Mouse (Mus musculus) myocyte (in vitro differentiated cells): ENCODE data around the gene Iglon5. TPM values are rescaled to one million over a fixed set of nuclear protein-coding genes. Genes with fewer than 3 reads are reported as not detected.

Source experiments
- H3K27me3 ChIP-seq: one replicate; pipeline ENCODE4 v1.6.1; 2011; ENCODE audit not compliant: control insufficient read depth, insufficient read depth, insufficient read length
- H3K36me3 ChIP-seq: one replicate; pipeline ENCODE4 v1.6.1; 2011; ENCODE audit not compliant: control insufficient read depth, insufficient read depth
- H3K4me2 ChIP-seq: one replicate; pipeline ENCODE4 v1.6.1; 2011; ENCODE audit warnings: low read depth, control low read depth
- H3K4me3 ChIP-seq: one replicate; pipeline ENCODE4 v1.5.1; 2011; ENCODE audit warnings: mild to moderate bottlenecking, control low read depth, moderate library complexity
- H3K79me2 ChIP-seq: one replicate; pipeline ENCODE4 v1.6.1; 2011; ENCODE audit not compliant: control insufficient read depth, insufficient read depth
- H3ac ChIP-seq: one replicate; pipeline ENCODE4 v1.6.1; 2011; ENCODE audit not compliant: control insufficient read depth, insufficient read length
- CEBPB ChIP-seq: IDR thresholded peaks from 2 replicates; pipeline ENCODE4 v1.6.1; 2011; ENCODE audit warnings: mild to moderate bottlenecking, moderate library complexity; ENCODE audit not compliant: poor library complexity, insufficient read depth, severe bottlenecking
- E2F4 ChIP-seq: IDR thresholded peaks from one replicate; pipeline ENCODE4 v1.6.1; 2011; ENCODE audit warnings: mild to moderate bottlenecking, control low read depth, moderate library complexity; ENCODE audit not compliant: insufficient read depth
- MAX ChIP-seq: IDR thresholded peaks from one replicate; pipeline ENCODE4 v1.6.1; 2011; ENCODE audit warnings: low read depth, mild to moderate bottlenecking, control low read depth
- MYOD1 ChIP-seq, 3 experiments: IDR thresholded peaks; one replicate each; pipeline ENCODE4 v1.6.1; 2011; ENCODE audit warnings: control low read depth in 2 of 3, low read depth in 2 of 3, mild to moderate bottlenecking in 2 of 3, moderate library complexity in 1 of 3; ENCODE audit not compliant: insufficient read length in 2 of 3, control insufficient read depth in 1 of 3
- MYOG ChIP-seq, 3 experiments: IDR thresholded peaks; one replicate each; pipeline ENCODE4 v1.6.1; 2011; ENCODE audit warnings: control low read depth in 2 of 3, low read depth in 2 of 3, mild to moderate bottlenecking in 2 of 3; ENCODE audit not compliant: insufficient read length in 2 of 3, control insufficient read depth in 1 of 3, insufficient read depth in 1 of 3
- POLR2A ChIP-seq: IDR thresholded peaks from one replicate; pipeline ENCODE4 v1.6.1; 2011; ENCODE audit warnings: low read depth, mild to moderate bottlenecking, control low read depth, moderate library complexity; ENCODE audit not compliant: insufficient read length
- POLR2AphosphoS2 ChIP-seq: IDR thresholded peaks from one replicate; pipeline ENCODE4 v1.6.1; 2011; ENCODE audit warnings: low read depth, control low read depth; ENCODE audit not compliant: insufficient read length
- REST ChIP-seq: IDR thresholded peaks from one replicate; pipeline ENCODE4 v1.6.1; 2011; ENCODE audit warnings: mild to moderate bottlenecking, control low read depth, moderate library complexity; ENCODE audit not compliant: insufficient read depth, insufficient read length
- SRF ChIP-seq: IDR thresholded peaks from one replicate; pipeline ENCODE4 v1.6.1; 2011; ENCODE audit warnings: low read depth; ENCODE audit not compliant: control insufficient read depth, insufficient read length
- TCF12 ChIP-seq: IDR thresholded peaks from one replicate; pipeline ENCODE4 v1.6.1; 2011; ENCODE audit warnings: mild to moderate bottlenecking, control low read depth; ENCODE audit not compliant: poor library complexity, insufficient read depth, severe bottlenecking
- TCF3 ChIP-seq: IDR thresholded peaks from one replicate; pipeline ENCODE4 v1.6.1; 2011; ENCODE audit warnings: low read depth, control low read depth; ENCODE audit not compliant: insufficient read length
- USF1 ChIP-seq: IDR thresholded peaks from one replicate; pipeline ENCODE4 v1.6.1; 2011; ENCODE audit warnings: low read depth, mild to moderate bottlenecking, control low read depth, moderate library complexity
- polyA plus RNA-seq: library from polyadenylated mRNA; unstranded; fragments of >200 nt; fragmentation: generic; extraction: Trizol; gene quantifications from one replicate; pipeline ENCODE4 v1.2.1, GENCODE M21; 2012; ENCODE audit warnings: missing spikeins

Gene Iglon5
- polyA plus RNA-seq, 1 experiment = 4.9 TPM

- Histone ChIP-seq H3ac (no peak within 1 kb of the TSS), H3K36me3 (no peaks in the 10 kb centered on the region), H3K79me2 (no peaks in the 10 kb centered on the region), H3K4me3 (no peak within 1 kb of the TSS), H3K4me2 (no peak within 1 kb of the TSS), H3K27me3 (no peaks in the 10 kb centered on the region)
- TF ChIP-seq TCF12 = no peak
- no peak for TF ChIP-seq MYOG (IDR thresholded peaks at IDR 0.05; ENCODE audit: control insufficient read depth in 1 of 3, insufficient read depth in 1 of 3, insufficient read length in 2 of 3, low read depth in 2 of 3)
- no peak for TF ChIP-seq CEBPB
- TF ChIP-seq POLR2A = no peak
- no peak for TF ChIP-seq E2F4
- no peak for TF ChIP-seq SRF
- TF ChIP-seq MYOD1 (IDR thresholded peaks at IDR 0.05; ENCODE audit: control insufficient read depth in 1 of 3, insufficient read length in 2 of 3, low read depth in 2 of 3) = no peak
- no peak for TF ChIP-seq TCF3
- no peak for TF ChIP-seq REST
Measured at GRCm38 (mm10) chr7:43462851-43463250, 27.0 kb downstream of the Iglon5 start, which contains the start of gene Vsig10l. Vsig10l (plus strand) TSS chr7:43463151.

- Histone ChIP-seq H3K36me3 (peaks cover 3% of the 10 kb centered on the region), H3K79me2 (no peaks in the 10 kb centered on the region), H3K27me3 (no peaks in the 10 kb centered on the region), H3K4me2 (no peak overlapping the region), H3K4me3 (no peak overlapping the region), H3ac (no peak overlapping the region)
- TF ChIP-seq TCF12 (no peak), POLR2A (no peak), SRF (no peak), CEBPB (no peak), MYOG (IDR thresholded peaks at IDR 0.05; ENCODE audit: control insufficient read depth in 1 of 3, insufficient read depth in 1 of 3, insufficient read length in 2 of 3, low read depth in 2 of 3) (no peak), REST (no peak)
Measured at GRCm38 (mm10) chr7:43454371-43454770, 35.5 kb downstream of the Iglon5 start.

- Histone ChIP-seq H3K36me3 (peaks cover 3% of the 10 kb centered on the region), H3K4me3 (no peak overlapping the region), H3K79me2 (no peaks in the 10 kb centered on the region), H3K4me2 (no peak overlapping the region), H3K27me3 (no peaks in the 10 kb centered on the region), H3ac (no peak overlapping the region)
- no peak for TF ChIP-seq CEBPB
- TF ChIP-seq MYOG (IDR thresholded peaks at IDR 0.05; ENCODE audit: control insufficient read depth in 1 of 3, insufficient read depth in 1 of 3, insufficient read length in 2 of 3, low read depth in 2 of 3) = no peak
- TF ChIP-seq TCF12 = no peak
- no peak for TF ChIP-seq TCF3
- no peak for TF ChIP-seq POLR2A
- no peak for TF ChIP-seq POLR2AphosphoS2
- TF ChIP-seq MYOD1 (IDR thresholded peaks at IDR 0.05; ENCODE audit: control insufficient read depth in 1 of 3, insufficient read length in 2 of 3, low read depth in 2 of 3) = no peak
- no peak for TF ChIP-seq E2F4
- no peak for TF ChIP-seq MAX
Measured at GRCm38 (mm10) chr7:43453599-43454355, 36.1 kb downstream of the Iglon5 start.

GRCm38 (mm10) chr7:43452609-43453008 lies 37.3 kb downstream of the Iglon5 start:
- H3ac ChIP-seq = no peak overlapping the region
- no peaks in the 10 kb centered on the region for H3K79me2 ChIP-seq
- H3K4me2 ChIP-seq = no peak overlapping the region
- peaks cover 3% of the 10 kb centered on the region for H3K36me3 ChIP-seq
- TF ChIP-seq POLR2A = no peak
- TF ChIP-seq CEBPB = no peak
- no peak for TF ChIP-seq TCF12
- TF ChIP-seq POLR2AphosphoS2 = no peak
- no peak for TF ChIP-seq REST
- TF ChIP-seq SRF = no peak
- TF ChIP-seq TCF3 = no peak
- TF ChIP-seq E2F4 = no peak
- TF ChIP-seq MAX = no peak
- H3K27me3 ChIP-seq = no peaks in the 10 kb centered on the region
- H3K4me3 ChIP-seq = no peak overlapping the region

GRCm38 (mm10) chr7:43451726-43452125 lies 38.1 kb downstream of the Iglon5 start:
- Histone ChIP-seq H3ac (no peak overlapping the region), H3K27me3 (no peaks in the 10 kb centered on the region), H3K4me2 (no peak overlapping the region), H3K36me3 (peaks cover 3% of the 10 kb centered on the region), H3K79me2 (no peaks in the 10 kb centered on the region), H3K4me3 (no peak overlapping the region)
- TF ChIP-seq MYOG (IDR thresholded peaks at IDR 0.05; ENCODE audit: control insufficient read depth in 1 of 3, insufficient read depth in 1 of 3, insufficient read length in 2 of 3, low read depth in 2 of 3) (no peak), TCF12 (no peak), E2F4 (no peak), MYOD1 (IDR thresholded peaks at IDR 0.05; ENCODE audit: control insufficient read depth in 1 of 3, insufficient read length in 2 of 3, low read depth in 2 of 3) (no peak), CEBPB (no peak), REST (no peak), TCF3 (no peak), POLR2A (no peak), POLR2AphosphoS2 (no peak), USF1 (no peak), SRF (no peak), MAX (no peak)
